Mouse (Mus musculus) right cerebral cortex, postnatal 25 days (tissue): Measurements from ENCODE around the gene Cdh1.

Source experiments
- DNase-seq: peaks from one replicate; pipeline ENCODE4 v3.0.0; 2022

Gene Cdh1

DNA sequence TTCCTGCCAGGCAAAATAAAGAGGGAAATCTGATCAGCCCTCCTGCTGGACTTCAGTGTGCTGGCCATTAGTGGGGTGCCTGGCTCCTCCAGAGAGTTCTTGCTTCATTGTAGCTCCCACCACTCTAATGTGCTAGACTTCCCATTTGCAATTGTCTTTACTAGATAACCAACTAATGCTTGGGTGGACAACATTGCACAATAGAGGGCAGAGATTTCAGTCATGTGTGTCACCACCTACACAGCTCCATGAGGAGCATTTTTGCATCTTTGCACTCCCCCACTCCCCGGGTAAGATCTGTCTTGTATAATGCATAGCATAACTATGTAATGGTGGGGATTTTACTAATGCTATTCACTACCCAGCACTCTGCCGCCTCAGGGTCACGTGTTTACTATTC, 21.6 kb downstream of the Cdh1 start:
- no peak for DNase-seq

DNA sequence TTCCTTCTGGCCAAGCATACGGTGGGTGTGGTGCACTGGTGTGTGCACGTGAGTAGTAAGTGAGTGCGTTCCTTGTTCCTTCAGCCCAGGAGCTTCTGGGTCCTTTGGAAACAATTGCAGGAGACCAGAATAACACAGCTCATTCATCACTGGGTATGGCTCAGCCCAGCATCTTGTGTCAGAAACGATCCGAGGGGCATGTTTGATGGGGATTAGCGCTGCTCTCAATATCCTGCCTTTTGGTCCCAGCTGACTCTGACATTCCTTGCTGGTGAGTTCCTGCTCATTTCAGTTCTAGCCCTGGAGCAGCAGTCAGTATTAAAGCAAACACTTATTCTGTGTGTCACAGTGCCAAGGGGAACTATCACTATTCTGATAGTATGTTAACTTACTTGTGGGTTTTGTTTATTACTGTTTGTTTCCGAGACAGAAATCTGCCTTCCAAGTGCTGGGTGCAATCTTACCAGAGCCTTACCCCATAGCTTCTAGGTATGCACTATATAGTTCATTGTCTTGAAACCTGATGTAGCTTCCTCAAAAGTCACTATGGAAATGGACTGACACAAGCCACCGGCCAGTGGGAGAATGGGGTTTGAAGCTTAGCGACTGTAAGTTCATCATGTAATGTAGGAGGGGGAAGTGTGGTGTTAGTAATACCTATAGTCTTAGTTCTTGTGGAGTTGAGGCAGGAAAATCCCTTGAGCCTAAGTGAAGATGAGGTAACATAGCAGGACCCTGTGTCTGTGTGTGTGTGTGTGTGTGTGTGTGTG, 23.1 kb downstream of the Cdh1 start:
- no peak for DNase-seq

DNA sequence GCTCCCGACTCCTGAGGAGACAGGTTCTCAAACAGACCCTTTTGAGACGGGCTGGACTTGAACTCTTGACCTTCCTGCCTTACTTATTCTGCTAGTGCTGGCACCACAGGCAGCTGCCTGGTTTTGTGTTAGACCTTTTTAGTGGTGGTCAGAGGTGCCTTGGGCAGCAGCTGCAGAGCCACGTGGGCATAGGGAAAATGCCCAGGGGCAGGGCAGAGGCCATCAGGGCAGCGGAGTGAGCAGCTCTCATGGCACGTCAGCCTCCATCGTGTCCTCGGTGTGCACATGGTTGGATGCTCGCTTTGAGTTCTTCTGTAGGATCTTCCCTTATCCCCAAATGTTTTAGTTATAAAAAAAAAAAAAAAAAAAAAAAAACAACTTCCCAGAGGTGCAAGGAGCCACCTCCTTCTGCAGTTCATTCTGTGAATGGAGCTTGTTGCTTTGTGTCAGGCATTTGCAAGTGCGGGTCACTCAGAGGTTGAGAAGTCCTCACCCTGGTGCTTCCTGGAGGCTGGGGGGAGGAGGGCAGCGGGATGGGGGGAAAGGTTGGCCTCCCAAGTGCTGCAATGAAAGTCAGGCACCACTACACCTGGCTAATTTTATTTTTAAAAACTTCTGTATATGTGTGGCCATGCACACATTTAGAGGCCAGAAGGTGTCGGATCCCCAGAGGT, 25.3 kb downstream of the Cdh1 start:
- no peak for DNase-seq

DNA sequence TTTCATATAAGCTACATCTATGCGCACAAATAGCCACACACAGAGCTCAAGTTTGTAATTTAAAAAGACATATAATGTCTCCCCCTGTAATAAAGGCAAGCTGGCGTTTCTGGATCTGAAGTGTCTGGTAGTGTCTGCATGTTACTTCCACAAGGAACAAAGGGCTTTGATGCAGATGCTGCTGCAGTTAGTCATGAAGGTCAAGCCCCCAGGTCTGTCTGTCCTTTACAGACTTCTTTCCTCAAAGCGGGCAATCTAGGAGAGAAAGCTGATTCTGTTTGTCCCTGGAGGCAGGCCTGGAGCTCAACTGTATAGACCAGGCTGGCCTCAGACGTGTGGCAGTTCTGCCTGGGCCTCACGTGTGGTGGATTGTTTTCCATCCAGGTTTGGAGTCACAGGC, 26.3 kb downstream of the Cdh1 start:
- DNase-seq, result no peak

DNA sequence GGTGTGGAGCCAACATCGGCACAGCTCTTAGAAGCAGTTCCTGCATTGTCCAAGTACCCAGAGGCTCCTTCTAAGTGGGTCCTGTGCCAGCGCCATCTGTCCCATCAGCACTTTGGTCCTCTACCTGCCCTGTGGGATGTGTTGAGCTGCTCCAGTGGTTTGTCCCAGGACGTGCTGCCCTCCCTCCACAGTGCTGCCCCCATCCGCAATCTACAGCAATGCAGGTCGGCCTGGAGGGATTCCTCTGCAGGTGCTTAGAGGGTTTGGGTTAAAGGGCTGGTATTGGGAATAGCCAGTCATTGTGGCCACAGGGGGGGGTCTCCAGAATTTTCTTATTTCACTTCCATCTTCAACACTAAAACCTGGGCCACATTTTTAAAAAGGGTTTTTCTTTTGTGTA, 28.8 kb downstream of the Cdh1 start:
- no peak for DNase-seq

- DNase-seq, result no peak
Measured at GRCm38 (mm10) chr8:106632650-106633049, 29.5 kb downstream of the Cdh1 start.

DNA sequence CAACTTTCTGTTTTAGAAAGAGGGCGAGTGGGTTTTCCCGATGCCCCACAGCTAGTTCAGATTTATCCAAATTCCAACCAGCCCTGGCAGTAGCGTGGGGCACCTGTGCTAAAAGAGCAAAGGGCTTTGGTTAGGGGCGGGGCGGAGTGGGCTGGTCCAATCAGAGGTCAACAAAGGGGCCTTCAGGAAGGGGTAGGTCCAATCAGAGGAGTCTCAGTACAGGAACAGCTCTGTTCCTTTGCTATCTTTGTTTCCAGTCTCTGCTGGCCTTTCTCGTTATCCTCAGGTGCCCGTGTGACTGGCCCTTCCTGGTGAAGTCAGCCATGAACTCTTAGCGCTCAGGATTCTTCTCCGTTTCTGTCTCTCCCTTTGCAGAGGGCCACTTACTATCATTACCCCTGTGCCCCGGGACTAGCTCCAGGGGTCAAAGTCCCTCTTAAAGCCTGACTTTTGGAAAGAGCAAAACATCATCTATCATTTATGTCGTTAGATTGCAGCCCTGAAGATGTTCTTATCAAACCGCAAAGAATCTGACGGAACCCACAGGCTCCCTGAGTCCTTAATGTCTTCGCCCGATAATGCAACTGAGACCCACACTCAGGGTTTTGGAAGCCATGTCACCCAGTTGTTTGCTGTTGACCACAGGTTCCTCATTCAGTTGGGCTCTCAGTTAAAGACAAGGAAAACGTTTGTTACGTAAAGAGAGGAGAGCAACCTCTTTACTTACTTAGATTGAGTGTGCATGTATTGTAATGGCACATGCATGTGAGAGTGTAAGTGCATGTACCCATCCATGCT, 30.4 kb downstream of the Cdh1 start:
- no peak for DNase-seq

DNA sequence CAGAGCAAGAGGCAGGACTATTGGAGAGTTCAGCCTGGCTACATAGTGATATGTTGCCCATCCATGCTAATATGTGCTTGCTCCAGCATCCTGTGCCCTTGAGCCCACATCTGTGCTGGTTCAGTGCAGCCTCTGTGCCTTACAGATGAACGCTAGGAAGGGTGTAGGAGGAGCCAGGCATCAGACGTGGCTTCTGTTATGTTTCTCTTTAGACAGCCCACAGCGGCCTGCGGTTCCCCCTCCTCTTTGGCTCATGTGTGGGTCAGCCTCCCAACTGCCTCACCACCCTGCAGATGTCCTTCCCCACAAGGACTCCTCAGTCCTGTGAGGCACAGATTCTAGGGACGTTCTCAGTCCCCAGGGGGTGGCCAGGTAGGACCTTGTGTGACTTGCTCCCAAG, 32.1 kb downstream of the Cdh1 start:
- DNase-seq, result no peak

- DNase-seq, result no peak
Measured at GRCm38 (mm10) chr8:106637446-106637845, 34.3 kb downstream of the Cdh1 start.

GRCm38 (mm10) chr8:106638768-106639295, 35.7 kb downstream of the Cdh1 start:
- no peak for DNase-seq

DNA sequence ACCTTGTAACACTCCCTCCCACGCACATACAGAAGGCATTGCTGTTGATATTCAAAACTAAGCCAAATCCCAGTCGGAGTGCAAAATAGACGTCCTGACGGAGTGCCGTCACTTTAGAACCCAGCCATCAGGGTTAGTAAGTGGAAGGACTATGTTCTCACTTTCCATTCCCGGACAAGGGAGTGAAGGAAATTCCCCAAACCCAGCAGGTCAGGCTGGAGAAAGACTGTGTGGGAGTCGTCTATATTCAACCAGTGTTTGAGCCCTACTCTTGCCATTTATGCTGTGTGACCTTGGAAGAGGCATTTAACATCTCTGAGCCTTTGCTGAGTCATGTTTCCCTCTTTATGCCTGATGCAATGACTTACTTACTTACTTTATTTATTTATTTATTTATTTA, 37.1 kb downstream of the Cdh1 start:
- no peak for DNase-seq

- DNase-seq, result no peak
Measured at GRCm38 (mm10) chr8:106640921-106641320, 37.8 kb downstream of the Cdh1 start.

GRCm38 (mm10) chr8:106642172-106642571, 39.0 kb downstream of the Cdh1 start:
- no peak for DNase-seq

GRCm38 (mm10) chr8:106643100-106643499, 39.9 kb downstream of the Cdh1 start:
- DNase-seq, result no peak

DNA sequence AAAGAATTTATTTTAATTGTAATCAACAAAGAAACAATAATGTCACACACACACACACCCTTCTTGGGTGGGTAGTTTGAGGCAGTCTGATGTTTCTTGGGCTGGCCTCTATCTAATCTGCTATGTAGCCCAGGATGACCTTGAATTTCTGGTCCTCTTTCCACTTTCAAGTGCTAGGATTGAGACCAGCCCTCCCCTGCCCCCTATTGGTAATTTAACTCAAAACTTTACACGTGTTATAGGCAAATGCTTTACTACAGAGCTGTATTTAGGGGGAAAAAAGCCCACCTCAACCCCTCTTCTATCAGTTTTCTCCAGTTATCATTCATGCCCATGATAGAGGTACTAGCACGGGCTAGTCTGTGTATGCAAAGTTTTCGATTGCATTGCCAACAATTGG, 41.8 kb downstream of the Cdh1 start:
- no peak for DNase-seq

DNA sequence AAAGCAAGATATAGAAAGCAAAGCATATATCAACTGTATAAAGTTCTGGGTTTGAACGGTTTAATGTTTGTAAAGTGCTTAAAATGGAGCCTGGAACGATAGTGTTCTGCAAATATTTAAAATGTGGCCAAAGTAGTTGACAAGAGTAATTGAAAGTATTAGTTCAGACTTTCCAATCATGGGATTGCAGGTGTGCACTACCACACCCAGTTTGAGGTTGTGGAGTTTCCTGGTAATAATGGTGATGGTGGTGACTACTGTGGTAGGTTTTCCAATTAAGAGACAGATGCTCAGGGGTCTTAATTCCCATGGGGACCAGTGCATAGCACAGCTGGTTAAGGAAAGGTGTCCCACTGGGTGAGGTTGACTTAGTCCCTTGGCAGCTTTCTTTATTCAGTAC, 43.0 kb downstream of the Cdh1 start:
- DNase-seq, result no peak

- no peak for DNase-seq
Measured at GRCm38 (mm10) chr8:106646731-106647130, 43.6 kb downstream of the Cdh1 start.

DNA sequence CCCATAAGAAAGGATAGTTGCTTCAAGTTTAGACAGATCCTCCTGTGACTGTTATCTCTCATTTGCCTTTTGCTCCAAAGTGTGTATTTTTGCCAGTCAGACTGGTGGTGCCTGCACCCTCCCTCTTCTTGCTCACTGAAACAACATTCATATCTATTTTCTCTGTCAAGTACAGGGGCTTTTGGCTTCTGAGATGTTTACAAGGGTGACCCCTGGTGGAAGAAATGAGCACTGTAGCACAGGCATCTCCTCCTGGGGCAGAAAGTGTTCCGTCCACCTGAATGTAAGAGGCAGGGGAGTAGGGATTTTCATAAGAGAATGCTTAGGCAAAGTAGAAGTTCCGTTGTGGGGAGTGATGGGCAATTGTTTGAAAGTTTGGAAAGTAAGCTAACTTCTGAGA, 44.2 kb downstream of the Cdh1 start:
- DNase-seq, result peak; percentile 63

DNA sequence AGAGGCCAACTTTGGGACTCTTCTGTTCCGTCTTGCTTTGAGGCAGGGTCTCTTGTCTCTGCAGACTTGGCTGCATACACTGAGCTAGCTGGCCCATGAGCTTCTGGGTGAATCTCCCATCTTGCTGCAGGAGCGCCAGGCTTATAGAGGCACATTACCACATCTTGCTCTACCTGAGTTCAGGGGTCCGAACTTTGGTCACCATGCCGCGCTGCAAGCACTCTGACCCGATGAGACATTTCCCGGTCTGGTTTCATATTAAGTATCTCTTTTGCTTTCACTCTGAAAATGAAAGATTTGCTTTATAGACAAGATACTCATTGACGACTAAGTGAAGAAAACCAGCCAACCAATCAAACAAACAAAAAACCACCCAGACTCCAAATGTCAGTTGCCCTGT, 45.3 kb downstream of the Cdh1 start:
- no peak for DNase-seq

DNA sequence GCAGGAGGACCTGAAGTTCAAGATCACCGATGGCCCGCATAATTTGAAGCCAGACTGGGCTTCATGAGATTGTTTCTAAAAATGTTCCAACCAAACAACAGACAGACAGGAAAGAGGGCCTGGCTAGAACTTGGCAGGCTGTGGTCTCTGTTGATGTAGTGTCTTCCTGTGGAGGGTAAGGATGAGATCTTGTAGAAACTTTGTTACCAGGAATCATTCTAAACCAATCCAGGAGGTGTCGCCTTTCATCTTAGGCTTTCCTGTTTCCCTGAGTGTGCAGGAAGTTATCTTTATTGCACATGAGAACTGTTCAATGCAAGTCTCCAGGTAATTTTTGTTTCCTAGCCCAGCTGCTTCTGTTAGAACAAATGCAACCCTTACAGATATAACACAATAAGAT, 48.8 kb downstream of the Cdh1 start:
- DNase-seq, result no peak

- DNase-seq, result no peak
Measured at GRCm38 (mm10) chr8:106656046-106656445, 52.9 kb downstream of the Cdh1 start.

- DNase-seq, result no peak
Measured at GRCm38 (mm10) chr8:106672786-106673185, 69.6 kb downstream of the Cdh1 start.

DNA sequence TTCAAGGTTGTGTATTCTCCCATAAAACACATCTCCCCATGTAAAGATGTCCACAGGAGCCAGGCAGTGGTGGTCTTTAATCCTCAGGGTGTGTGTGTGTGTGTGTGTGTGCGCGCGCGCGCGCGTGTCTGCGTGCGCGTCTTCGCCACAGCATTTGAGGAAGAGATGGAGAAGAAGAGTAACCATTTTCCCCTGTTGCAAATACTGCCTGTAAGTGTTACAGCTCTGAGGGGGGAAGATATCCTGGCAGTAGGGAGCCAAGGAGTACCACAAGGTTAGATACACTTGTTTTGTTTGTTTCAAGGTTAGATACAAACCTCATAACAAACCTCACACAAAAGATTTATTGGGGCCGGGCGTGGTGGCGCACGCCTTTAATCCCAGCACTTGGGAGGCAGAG, 71.2 kb downstream of the Cdh1 start:
- no peak for DNase-seq

DNA sequence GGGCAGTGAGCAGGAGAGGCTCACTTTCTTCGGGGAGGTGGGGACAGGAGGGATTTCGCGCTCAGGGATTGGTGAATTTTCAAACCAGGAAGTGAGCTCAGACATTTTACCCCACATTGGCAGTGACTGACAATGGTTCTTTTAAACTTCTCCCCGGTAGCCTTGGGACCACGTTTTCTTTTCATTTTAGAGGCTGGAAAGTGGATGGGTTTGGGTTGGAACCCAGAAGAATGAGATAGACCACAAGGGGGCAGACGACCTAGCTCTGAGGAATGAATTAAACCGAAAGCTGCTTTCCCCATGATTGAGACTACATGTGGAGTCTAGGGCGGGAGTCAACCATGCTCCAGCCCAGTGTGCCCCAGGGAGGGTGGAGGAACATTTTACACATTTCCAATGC, 71.7 kb downstream of the Cdh1 start:
- DNase-seq, result no peak
